Mouse (Mus musculus) ES-Bruce4 (cell line): ENCODE measurements around the gene Myo1b.

ENCODE experiments used
- CTCF ChIP-seq: IDR thresholded peaks from one replicate; pipeline ENCODE4 v1.8.1; 2011; ENCODE audit warnings: low read depth, low read length
- EP300 ChIP-seq: IDR thresholded peaks from 2 replicates; pipeline ENCODE4 v1.6.1; 2011; ENCODE audit warnings: low read depth, low read length; ENCODE audit not compliant: insufficient read depth
- POLR2A ChIP-seq: IDR thresholded peaks from one replicate; pipeline ENCODE4 v1.8.1; 2011; ENCODE audit warnings: low read length; ENCODE audit not compliant: insufficient read depth

DNA sequence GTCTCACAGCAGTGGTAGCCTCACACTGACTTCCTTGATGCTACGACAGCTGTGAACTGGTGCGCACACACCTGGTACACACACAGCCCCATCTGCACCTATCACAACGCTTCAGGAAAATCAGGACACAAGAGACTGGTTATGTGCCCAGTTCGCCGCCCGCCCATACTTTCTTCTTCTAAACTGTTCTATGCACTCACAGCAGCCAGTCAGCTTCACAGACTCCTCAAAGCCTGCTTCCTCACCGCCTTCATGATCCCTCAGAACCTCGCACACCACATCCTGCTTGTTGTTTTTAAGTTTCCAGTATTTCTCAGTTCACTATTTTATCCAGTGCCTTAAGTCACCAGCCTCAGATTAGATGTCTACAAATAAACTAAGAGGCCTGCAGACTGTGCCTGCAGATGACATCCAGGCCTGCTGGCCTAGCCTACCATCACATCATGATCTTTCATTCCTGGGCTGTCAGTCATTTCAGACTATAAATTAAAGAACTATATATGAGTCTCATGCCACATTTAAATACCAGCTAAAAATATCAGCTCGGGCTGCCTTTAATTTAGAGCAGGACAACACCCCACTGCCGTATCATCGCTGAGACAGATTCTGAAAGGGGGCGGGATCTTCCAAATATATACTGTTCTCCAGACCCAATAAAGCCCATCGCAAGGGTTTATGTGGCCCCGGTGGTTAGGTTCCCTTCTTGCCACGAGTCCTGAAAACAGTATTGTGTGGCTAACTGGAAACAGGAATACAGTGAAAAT lies 40.2 kb downstream of the Myo1b start:
- TF ChIP-seq CTCF: no peak
- TF ChIP-seq POLR2A: no peak
- TF ChIP-seq EP300: no peak
